Mouse (Mus musculus): ENCODE data around the gene Tes3-ps.

The Tes3-ps gene

GRCm38 (mm10) chr13:49505776-49506175 is 12.7 kb downstream of the Tes3-ps start:
- no peak for DNase-seq

GRCm38 (mm10) chr13:49507176-49507575 is 14.1 kb downstream of the Tes3-ps start:
- DNase-seq, result no peak

- DNase-seq, result no peak
Observed at GRCm38 (mm10) chr13:49518761-49519160, 25.6 kb downstream of the Tes3-ps start.

GRCm38 (mm10) chr13:49526235-49526634 is 33.1 kb downstream of the Tes3-ps start:
- no peak for DNase-seq

GRCm38 (mm10) chr13:49530636-49531035 is 37.5 kb downstream of the Tes3-ps start:
- no peak for DNase-seq

- DNase-seq, result no peak
Observed at GRCm38 (mm10) chr13:49536946-49537345, 43.8 kb downstream of the Tes3-ps start.

- DNase-seq, result no peak
Observed at GRCm38 (mm10) chr13:49538693-49539092, 45.6 kb downstream of the Tes3-ps start.

- no peak for DNase-seq
Observed at GRCm38 (mm10) chr13:49544279-49544678, 51.2 kb downstream of the Tes3-ps start, which contains the start of gene Aspn. TSS of gene Aspn (plus strand) at chr13:49544443.

GRCm38 (mm10) chr13:49545646-49546045 is 52.5 kb downstream of the Tes3-ps start:
- DNase-seq, result no peak

All from kidney, postnatal 25 days (tissue).